Mouse (Mus musculus) thymus, postnatal 36 days (tissue): ENCODE data around the gene Slc35d1.
"Not testable (repeated sequence)": the region's sequence is repeated elsewhere in the genome, so short reads cannot be mapped to it uniquely, and the experiment has no call there.

Experiments used
- DNase-seq, 2 experiments: peaks; one replicate each; pipeline ENCODE4 v3.0.0; 2022; ENCODE audit warnings: mixed read lengths in 2 of 2

Slc35d1 gene

GRCm38 (mm10) chr4:103180300-103180888 is 34.6 kb downstream of the Slc35d1 start:
- no peak for DNase-seq

DNA sequence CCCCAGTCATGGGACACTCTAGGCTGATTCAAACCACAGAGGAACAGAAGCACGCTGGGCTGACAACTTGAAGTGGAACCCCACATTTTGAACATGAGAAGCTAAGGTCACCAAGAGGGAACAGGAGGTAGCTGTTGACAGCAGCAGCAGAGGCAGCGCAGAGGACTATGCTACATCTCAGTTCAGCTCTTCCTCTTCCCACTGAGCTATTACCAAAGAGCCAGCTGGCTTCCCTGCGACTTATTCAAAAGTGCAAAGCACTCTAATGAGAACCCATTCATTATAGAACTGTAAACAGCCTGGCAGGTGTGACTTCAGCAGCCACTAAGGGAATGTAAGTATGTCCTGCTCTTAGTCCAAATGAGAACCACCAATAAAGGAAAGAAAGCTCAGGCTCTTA is 35.4 kb downstream of the Slc35d1 start:
- DNase-seq, result no peak

- DNase-seq, result no peak
Observed at GRCm38 (mm10) chr4:103178635-103179318, 36.2 kb downstream of the Slc35d1 start.

DNA sequence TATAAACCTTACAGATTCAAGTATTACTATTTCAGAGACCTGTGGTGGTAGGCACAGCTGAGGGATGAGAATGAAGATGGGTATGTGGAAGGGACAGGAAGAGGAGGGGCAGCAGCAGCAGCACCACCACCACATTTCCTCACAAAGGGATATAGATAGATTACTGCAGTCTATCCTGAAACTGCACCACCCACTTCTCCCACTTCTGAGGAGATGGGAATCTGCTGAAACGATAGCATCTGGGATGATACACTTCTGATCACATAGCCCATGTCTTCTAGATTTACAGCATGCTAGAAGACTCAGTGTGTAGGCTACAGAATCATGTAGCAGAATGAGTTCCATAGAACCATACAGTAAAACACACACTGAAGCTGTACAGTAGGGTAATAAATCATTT is 37.3 kb downstream of the Slc35d1 start:
- DNase-seq, result no peak

DNA sequence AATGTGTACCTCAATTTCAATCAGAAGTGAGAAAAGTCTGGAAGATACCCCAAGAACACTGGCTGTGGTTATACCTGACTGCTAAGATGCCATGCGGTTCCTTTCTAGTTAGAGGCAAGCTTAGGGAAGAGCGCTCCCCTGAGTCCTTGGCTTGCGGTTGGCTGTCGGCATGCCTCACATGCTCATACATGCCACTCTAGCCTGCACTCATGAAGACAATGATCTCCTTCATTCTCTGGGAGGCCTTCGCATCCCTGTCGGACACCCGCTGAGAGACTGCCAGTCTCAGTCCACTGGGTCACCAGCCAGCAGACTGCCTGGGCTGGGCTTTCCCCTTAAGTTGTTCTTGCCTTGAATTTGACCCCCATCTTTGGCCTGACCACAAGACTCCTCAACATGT is 41.0 kb downstream of the Slc35d1 start:
- peak; percentile 15 to 32 for DNase-seq

DNA sequence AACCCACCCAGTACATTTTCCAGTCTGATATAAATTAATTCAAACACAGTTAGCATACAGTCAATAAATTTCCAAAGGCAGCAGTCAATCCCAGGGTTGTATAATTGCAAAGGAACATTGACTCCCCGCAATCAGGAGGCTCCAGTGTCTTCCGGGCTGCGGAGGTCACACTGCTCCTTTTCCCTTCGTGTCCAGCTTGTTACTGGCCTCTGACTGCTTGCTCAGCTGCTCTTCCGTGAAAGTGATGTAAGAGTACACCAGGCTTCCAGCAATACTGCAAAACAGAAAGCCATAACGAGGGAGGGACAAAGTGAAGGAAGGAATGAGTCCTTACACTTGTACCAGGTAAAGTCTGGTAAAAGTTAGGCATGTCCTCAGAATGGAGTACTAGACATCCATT is 41.5 kb downstream of the Slc35d1 start:
- no peak for DNase-seq

DNA sequence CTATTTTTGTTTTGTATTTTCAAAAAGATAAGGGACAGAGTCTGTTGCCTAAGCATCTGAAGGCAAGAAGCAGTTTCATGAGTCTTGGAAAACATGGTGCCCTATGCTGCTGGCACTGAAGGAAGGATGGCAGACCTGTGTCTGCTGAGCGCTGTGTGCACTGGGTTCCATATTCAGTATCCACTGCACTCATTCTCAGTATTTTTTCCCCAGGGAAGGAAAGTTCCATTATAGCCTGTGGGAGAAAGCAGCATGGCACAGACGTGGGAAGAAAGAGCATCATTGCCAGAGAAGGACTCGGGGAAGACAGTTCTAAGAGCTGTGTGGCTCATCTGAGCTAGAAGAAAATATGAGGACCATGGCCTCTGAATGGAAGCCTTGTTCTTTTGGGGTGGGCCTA is 43.7 kb downstream of the Slc35d1 start:
- DNase-seq, result no peak

DNA sequence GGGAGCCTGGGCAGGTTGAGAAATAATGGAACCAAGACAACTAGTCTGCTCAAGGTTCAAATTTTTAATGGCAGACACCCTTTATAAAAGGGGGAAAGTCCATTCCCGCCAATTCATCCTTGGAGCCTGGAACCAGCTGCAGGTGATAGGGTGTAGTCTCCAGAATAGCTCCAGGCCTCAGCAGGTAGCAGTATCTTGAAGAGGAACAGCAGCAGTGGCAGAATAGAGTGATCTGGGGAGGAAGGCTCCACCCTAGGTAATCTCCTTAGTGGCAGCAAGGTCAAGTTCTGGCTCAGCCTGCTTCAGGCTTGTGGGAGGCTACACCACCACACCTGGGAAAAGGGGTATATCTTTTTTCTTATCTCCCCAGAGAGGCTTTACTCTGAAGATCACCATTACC is 48.8 kb downstream of the Slc35d1 start:
- DNase-seq, result not testable (repeated sequence)

DNA sequence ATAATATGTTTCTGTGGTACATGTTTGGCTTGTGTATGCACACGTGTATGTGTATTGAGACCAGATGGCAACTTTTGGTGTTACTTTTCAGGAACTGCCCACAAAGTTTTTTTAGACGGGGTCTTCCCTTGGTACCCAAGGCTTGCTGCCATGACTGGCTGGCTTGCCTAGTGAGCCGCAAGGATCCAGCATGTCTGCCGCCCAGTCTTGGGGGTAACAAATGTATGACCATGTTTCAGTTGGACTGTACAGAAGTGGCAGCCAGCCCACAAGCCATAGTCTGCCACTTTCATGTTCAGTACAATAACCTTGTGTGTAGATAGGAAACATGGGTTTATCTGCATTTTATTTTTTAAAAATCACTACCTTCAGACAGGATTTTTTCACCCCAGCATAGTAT is 56.2 kb downstream of the Slc35d1 start:
- DNase-seq, result no peak

GRCm38 (mm10) chr4:103151946-103152345 is 63.0 kb downstream of the Slc35d1 start:
- DNase-seq, result no peak

DNA sequence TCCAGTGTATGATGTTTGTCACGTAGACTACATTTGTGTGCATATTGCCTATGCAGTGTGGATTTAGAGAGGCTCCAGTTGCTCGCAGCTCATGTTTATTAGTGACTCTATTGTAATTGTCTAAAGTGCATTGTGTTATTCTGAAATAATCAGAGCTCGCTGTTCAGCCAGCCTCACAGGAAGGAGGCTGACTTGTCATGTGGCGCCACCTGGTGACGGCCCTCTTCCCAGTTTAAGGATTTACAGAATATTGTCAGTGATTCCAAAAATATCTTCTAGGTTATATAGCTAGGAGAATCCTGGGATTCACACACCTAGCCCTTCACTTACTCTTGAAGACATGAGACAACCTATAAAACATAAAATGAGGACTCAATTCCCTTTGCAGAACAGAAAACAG is 68.6 kb downstream of the Slc35d1 start:
- DNase-seq, result peak; percentile 78 to 83

GRCm38 (mm10) chr4:103136946-103137345 is 78.0 kb downstream of the Slc35d1 start:
- DNase-seq, result no peak

GRCm38 (mm10) chr4:103126533-103126932 is 88.4 kb downstream of the Slc35d1 start:
- peak in 1 of 2 experiments; percentile 24 for DNase-seq

GRCm38 (mm10) chr4:103123606-103124005 is 91.4 kb downstream of the Slc35d1 start:
- no peak for DNase-seq

GRCm38 (mm10) chr4:103123086-103123485 is 91.9 kb downstream of the Slc35d1 start:
- DNase-seq, result no peak

DNA sequence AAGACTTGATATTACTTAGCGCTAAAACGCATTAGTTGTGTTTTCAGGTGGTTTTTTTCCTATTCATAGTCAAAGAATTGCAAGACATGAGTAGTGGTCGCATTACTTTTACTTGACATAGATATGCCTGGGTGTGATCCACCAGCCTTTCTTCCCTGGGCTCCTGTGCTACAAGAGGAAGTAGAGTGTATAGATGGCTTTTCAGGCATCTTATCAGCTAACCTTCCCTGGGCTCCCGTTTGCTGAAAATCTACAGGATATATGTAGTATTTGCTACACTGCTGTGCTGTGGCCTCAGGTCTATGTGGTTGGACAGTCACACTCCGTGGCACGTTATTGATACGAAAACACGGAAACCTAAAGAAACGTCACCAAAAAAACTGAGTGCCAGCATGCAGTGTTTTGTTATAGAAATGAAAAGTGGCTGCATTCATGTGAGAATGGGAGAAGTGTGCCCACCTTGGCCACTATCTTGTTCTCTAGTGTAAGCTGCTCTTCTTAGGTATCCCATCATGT is 94.0 kb downstream of the Slc35d1 start:
- DNase-seq, result peak; percentile 26 to 27
